Mouse (Mus musculus): ENCODE measurements around the gene Tsc22d1. TPM values are rescaled to one million over a fixed set of nuclear protein-coding genes. Genes with fewer than 3 reads are reported as not detected.
A peak's percentile ranks its signal among the peaks of the same experiment; 100 is the strongest.

The Tsc22d1 gene
- polyA plus RNA-seq, 1 experiment: 281 TPM

GRCm38 (mm10) chr14:76431918-76432317, 17.2 kb downstream of the Tsc22d1 start:
- no peak overlapping the region for H3K4me2 ChIP-seq (ENCODE audit: low read depth)
- TF ChIP-seq CEBPB (IDR thresholded peaks at IDR 0.05; ENCODE audit: insufficient read depth, poor library complexity, severe bottlenecking): no peak
- no peak for TF ChIP-seq REST (IDR thresholded peaks at IDR 0.05; ENCODE audit: insufficient read depth, insufficient read length)
- no peak for TF ChIP-seq POLR2AphosphoS2 (IDR thresholded peaks at IDR 0.05; ENCODE audit: insufficient read length, low read depth)
- TF ChIP-seq MYOD1 (IDR thresholded peaks at IDR 0.05; ENCODE audit: control insufficient read depth in 1 of 3, insufficient read length in 2 of 3, low read depth in 2 of 3): no peak
- no peak for TF ChIP-seq E2F4 (IDR thresholded peaks at IDR 0.05; ENCODE audit: insufficient read depth)
- no peak for TF ChIP-seq USF1 (IDR thresholded peaks at IDR 0.05; ENCODE audit: low read depth)
- no peak for TF ChIP-seq TCF3 (IDR thresholded peaks at IDR 0.05; ENCODE audit: insufficient read length, low read depth)
- no peak for TF ChIP-seq POLR2A (IDR thresholded peaks at IDR 0.05; ENCODE audit: insufficient read length, low read depth)
- no peak for TF ChIP-seq MYOG (IDR thresholded peaks at IDR 0.05; ENCODE audit: control insufficient read depth in 1 of 3, insufficient read depth in 1 of 3, insufficient read length in 2 of 3, low read depth in 2 of 3)
- TF ChIP-seq SRF (IDR thresholded peaks at IDR 0.05; ENCODE audit: control insufficient read depth, insufficient read length, low read depth): no peak
- TF ChIP-seq MAX (IDR thresholded peaks at IDR 0.05; ENCODE audit: low read depth): no peak

GRCm38 (mm10) chr14:76432369-76432768, 17.6 kb downstream of the Tsc22d1 start:
- Histone ChIP-seq H3K27me3 (ENCODE audit: control insufficient read depth, insufficient read depth, insufficient read length) (no peaks in the 10 kb centered on the region), H3ac (ENCODE audit: control insufficient read depth, insufficient read length) (no peak overlapping the region), H3K79me2 (ENCODE audit: control insufficient read depth, insufficient read depth) (peaks cover 25% of the 10 kb centered on the region), H3K4me2 (ENCODE audit: low read depth) (no peak overlapping the region), H3K4me3 (no peak overlapping the region), H3K36me3 (ENCODE audit: control insufficient read depth, insufficient read depth) (peaks cover 12% of the 10 kb centered on the region)
- TF ChIP-seq E2F4 (IDR thresholded peaks at IDR 0.05; ENCODE audit: insufficient read depth): no peak
- no peak for TF ChIP-seq SRF (IDR thresholded peaks at IDR 0.05; ENCODE audit: control insufficient read depth, insufficient read length, low read depth)

More at GRCm38 (mm10) chr14:76431918-76432317, 17.2 kb downstream of the Tsc22d1 start:
- Histone ChIP-seq H3K27me3 (ENCODE audit: control insufficient read depth, insufficient read depth, insufficient read length) (no peaks in the 10 kb centered on the region), H3K36me3 (ENCODE audit: control insufficient read depth, insufficient read depth) (peaks cover 12% of the 10 kb centered on the region), H3K79me2 (ENCODE audit: control insufficient read depth, insufficient read depth) (peaks cover 25% of the 10 kb centered on the region), H3K4me3 (no peak overlapping the region), H3ac (ENCODE audit: control insufficient read depth, insufficient read length) (no peak overlapping the region)

- Histone ChIP-seq H3K4me3 (no peak overlapping the region), H3K4me2 (ENCODE audit: low read depth) (no peak overlapping the region), H3K36me3 (ENCODE audit: control insufficient read depth, insufficient read depth) (peaks cover 12% of the 10 kb centered on the region), H3K27me3 (ENCODE audit: control insufficient read depth, insufficient read depth, insufficient read length) (no peaks in the 10 kb centered on the region), H3K79me2 (ENCODE audit: control insufficient read depth, insufficient read depth) (peaks cover 25% of the 10 kb centered on the region), H3ac (ENCODE audit: control insufficient read depth, insufficient read length) (no peak overlapping the region)
- TF ChIP-seq MYOG (IDR thresholded peaks at IDR 0.05; ENCODE audit: control insufficient read depth in 1 of 3, insufficient read depth in 1 of 3, insufficient read length in 2 of 3, low read depth in 2 of 3) (no peak), TCF12 (IDR thresholded peaks at IDR 0.05; ENCODE audit: insufficient read depth, poor library complexity, severe bottlenecking) (no peak), MYOD1 (IDR thresholded peaks at IDR 0.05; ENCODE audit: control insufficient read depth in 1 of 3, insufficient read length in 2 of 3, low read depth in 2 of 3) (no peak), E2F4 (IDR thresholded peaks at IDR 0.05; ENCODE audit: insufficient read depth) (no peak), CEBPB (IDR thresholded peaks at IDR 0.05; ENCODE audit: insufficient read depth, poor library complexity, severe bottlenecking) (no peak), MAX (IDR thresholded peaks at IDR 0.05; ENCODE audit: low read depth) (no peak)
These were observed 18.1 kb downstream of the Tsc22d1 start for GRCm38 (mm10) chr14:76432816-76433215.

- no peaks in the 10 kb centered on the region for H3K27me3 ChIP-seq (ENCODE audit: control insufficient read depth, insufficient read depth, insufficient read length)
- peaks cover 15% of the 10 kb centered on the region for H3K36me3 ChIP-seq (ENCODE audit: control insufficient read depth, insufficient read depth)
- no peaks in the 10 kb centered on the region for H3K79me2 ChIP-seq (ENCODE audit: control insufficient read depth, insufficient read depth)
- no peak overlapping the region for H3ac ChIP-seq (ENCODE audit: control insufficient read depth, insufficient read length)
- TF ChIP-seq E2F4 (IDR thresholded peaks at IDR 0.05; ENCODE audit: insufficient read depth): no peak
- no peak for TF ChIP-seq REST (IDR thresholded peaks at IDR 0.05; ENCODE audit: insufficient read depth, insufficient read length)
- TF ChIP-seq TCF12 (IDR thresholded peaks at IDR 0.05; ENCODE audit: insufficient read depth, poor library complexity, severe bottlenecking): no peak
- TF ChIP-seq MAX (IDR thresholded peaks at IDR 0.05; ENCODE audit: low read depth): no peak
- TF ChIP-seq USF1 (IDR thresholded peaks at IDR 0.05; ENCODE audit: low read depth): no peak
- TF ChIP-seq CEBPB (IDR thresholded peaks at IDR 0.05; ENCODE audit: insufficient read depth, poor library complexity, severe bottlenecking): no peak
- TF ChIP-seq MYOG (IDR thresholded peaks at IDR 0.05; ENCODE audit: control insufficient read depth in 1 of 3, insufficient read depth in 1 of 3, insufficient read length in 2 of 3, low read depth in 2 of 3): no peak
- TF ChIP-seq POLR2AphosphoS2 (IDR thresholded peaks at IDR 0.05; ENCODE audit: insufficient read length, low read depth): no peak
- TF ChIP-seq TCF3 (IDR thresholded peaks at IDR 0.05; ENCODE audit: insufficient read length, low read depth): no peak
- no peak for TF ChIP-seq MYOD1 (IDR thresholded peaks at IDR 0.05; ENCODE audit: control insufficient read depth in 1 of 3, insufficient read length in 2 of 3, low read depth in 2 of 3)
- no peak for TF ChIP-seq SRF (IDR thresholded peaks at IDR 0.05; ENCODE audit: control insufficient read depth, insufficient read length, low read depth)
- no peak for TF ChIP-seq POLR2A (IDR thresholded peaks at IDR 0.05; ENCODE audit: insufficient read length, low read depth)
- no peak overlapping the region for H3K4me3 ChIP-seq
- H3K4me2 ChIP-seq (ENCODE audit: low read depth): no peak overlapping the region
These were observed 27.4 kb downstream of the Tsc22d1 start for GRCm38 (mm10) chr14:76442160-76442559.

DNA sequence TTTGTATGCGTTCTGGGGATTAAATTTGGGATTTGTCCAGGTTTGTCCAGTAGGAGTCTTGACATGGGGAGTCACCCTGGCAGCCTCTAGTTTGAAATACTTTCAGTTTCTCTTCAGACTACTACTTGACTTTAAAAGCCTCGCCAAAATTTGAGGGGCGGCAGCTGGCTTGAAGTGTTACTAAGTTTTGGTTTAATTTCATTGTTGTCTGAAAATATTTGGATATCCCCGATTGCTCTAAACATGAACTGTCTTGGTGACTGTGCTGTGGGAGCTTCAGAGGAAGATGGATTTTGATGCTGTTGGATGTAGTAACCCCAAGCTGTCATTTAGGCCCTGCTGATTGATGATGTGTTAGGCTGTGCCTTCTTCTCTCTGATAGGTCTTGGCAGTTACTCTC, 34.2 kb downstream of the Tsc22d1 start:
- H3K79me2 ChIP-seq (ENCODE audit: control insufficient read depth, insufficient read depth): no peaks in the 10 kb centered on the region
- peaks cover 5% of the 10 kb centered on the region for H3K36me3 ChIP-seq (ENCODE audit: control insufficient read depth, insufficient read depth)
- peak overlapping the region; percentile 21 for H3K4me2 ChIP-seq (ENCODE audit: low read depth)
- no peak overlapping the region for H3ac ChIP-seq (ENCODE audit: control insufficient read depth, insufficient read length)
- no peaks in the 10 kb centered on the region for H3K27me3 ChIP-seq (ENCODE audit: control insufficient read depth, insufficient read depth, insufficient read length)
- no peak overlapping the region for H3K4me3 ChIP-seq
- TF ChIP-seq E2F4 (IDR thresholded peaks at IDR 0.05; ENCODE audit: insufficient read depth) (no peak), USF1 (IDR thresholded peaks at IDR 0.05; ENCODE audit: low read depth) (no peak), POLR2A (IDR thresholded peaks at IDR 0.05; ENCODE audit: insufficient read length, low read depth) (no peak), MYOG (IDR thresholded peaks at IDR 0.05; ENCODE audit: control insufficient read depth in 1 of 3, insufficient read depth in 1 of 3, insufficient read length in 2 of 3, low read depth in 2 of 3) (no peak), MYOD1 (IDR thresholded peaks at IDR 0.05; ENCODE audit: control insufficient read depth in 1 of 3, insufficient read length in 2 of 3, low read depth in 2 of 3) (no peak), REST (IDR thresholded peaks at IDR 0.05; ENCODE audit: insufficient read depth, insufficient read length) (no peak), CEBPB (IDR thresholded peaks at IDR 0.05; ENCODE audit: insufficient read depth, poor library complexity, severe bottlenecking) (no peak), SRF (IDR thresholded peaks at IDR 0.05; ENCODE audit: control insufficient read depth, insufficient read length, low read depth) (no peak), POLR2AphosphoS2 (IDR thresholded peaks at IDR 0.05; ENCODE audit: insufficient read length, low read depth) (no peak), TCF12 (IDR thresholded peaks at IDR 0.05; ENCODE audit: insufficient read depth, poor library complexity, severe bottlenecking) (no peak), TCF3 (IDR thresholded peaks at IDR 0.05; ENCODE audit: insufficient read length, low read depth) (no peak), MAX (IDR thresholded peaks at IDR 0.05; ENCODE audit: low read depth) (no peak)

All from myocyte (in vitro differentiated cells).